Mouse (Mus musculus) thymus, postnatal 0 days (tissue): Measurements from ENCODE around the gene Sec62. TPM values are rescaled to one million over a fixed set of nuclear protein-coding genes. Genes with fewer than 3 reads are reported as not detected.
"Not testable (repeated sequence)": the region's sequence is repeated elsewhere in the genome, so short reads cannot be mapped to it uniquely, and the experiment has no call there.

Experiments
- DNase-seq: peaks from one replicate; pipeline ENCODE4 v3.0.0-alpha.2; 2015; ENCODE audit warnings: low spot score
- polyA plus RNA-seq: library from polyadenylated mRNA; unstranded; fragments of >200 nt; fragmentation: Nextera tagmentation; extraction: Ambion mirVana; gene quantifications from 2 replicates; pipeline ENCODE4 v1.2.1, GENCODE M21; 2015

The Sec62 gene
- polyA plus RNA-seq, 1 experiment from 2014 or later: 125 TPM

DNA sequence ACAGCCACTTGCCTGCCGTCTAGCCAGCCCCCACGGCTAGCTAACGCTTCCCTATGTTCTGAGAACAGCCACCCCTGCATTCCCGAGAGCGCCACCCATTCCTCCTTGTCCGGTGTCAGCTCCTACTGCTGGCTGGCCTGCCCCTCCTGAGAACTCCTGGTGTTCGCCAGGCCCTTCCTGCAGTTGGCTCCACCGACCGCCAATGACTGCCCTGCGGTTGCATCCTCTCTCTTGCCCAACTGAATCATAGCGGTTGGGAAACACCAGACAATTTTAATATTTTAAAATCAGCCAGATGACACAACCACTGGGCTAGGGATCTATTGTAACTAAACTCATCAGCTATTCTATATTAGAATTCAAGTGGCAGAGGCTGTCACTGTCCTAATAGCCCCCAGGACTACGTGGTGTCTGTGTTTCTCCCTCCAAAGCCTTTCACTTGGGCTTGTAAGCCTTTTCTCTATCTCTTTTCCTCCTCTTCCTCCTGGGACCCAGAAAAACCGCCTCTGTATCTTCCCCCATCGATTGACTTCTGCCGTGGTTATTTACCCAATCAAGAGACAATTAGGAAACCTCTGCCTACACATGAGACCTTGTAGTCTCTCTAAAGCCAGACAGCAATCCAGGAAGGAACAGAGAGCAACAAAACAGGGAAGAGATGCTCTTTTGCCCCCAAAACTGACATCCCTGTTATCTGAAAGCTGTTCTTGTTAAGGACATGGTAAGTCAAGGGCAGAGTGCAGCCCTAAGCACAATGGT lies 39.4 kb downstream of the Sec62 start:
- no peak for DNase-seq

GRCm38 (mm10) chr3:30833254-30833653 lies 40.6 kb downstream of the Sec62 start:
- DNase-seq: no peak

- no peak for DNase-seq
Observed at GRCm38 (mm10) chr3:30845755-30846154, 53.1 kb downstream of the Sec62 start.

DNA sequence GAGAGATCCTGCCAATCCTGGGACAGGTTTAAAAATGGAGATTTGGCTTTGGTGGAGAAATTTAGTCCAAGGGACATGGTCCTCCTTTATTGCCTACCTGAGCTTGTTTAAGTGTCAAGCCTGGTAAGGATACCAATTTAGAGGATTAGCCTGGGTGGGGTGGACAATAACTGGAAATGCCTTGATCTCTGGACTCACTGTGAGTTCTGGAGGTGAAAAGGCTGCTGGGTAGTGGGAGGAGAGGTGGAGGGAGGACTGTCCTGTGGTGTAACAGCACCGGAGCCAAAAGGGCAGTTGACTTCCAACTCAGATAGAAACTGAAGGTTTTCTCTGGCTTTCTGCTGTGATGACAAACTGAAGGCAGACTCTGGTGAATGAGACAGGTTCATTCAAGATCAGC lies 54.7 kb downstream of the Sec62 start:
- DNase-seq: no peak

- DNase-seq: no peak
Observed at GRCm38 (mm10) chr3:30851422-30851821, 58.7 kb downstream of the Sec62 start.

DNA sequence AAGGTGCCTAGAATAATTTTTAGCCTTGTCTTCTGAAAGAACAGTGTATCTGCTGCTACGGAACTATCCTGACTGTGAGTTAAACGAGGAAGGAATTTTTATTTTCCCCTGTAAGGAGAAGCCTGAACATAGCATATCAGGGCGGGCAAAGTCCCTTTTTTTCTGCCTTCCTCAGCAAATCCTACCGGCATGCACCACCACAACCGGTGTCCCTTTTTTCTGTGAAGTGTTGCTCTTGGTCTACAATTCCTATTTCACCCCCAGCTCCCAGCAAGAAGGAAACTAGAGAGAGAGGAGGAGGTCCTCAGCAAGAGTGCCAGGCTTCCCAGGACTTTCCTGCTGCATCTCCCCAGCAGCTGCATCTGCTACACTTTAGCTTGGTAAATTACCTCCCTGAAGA lies 60.9 kb downstream of the Sec62 start:
- DNase-seq: no peak

GRCm38 (mm10) chr3:30855604-30856458 lies 63.2 kb downstream of the Sec62 start, which contains the start of gene Gpr160:
Gene Gpr160, plus strand, starts transcription at chr3:30855950.
- peak; percentile 75 for DNase-seq

- DNase-seq: not testable (repeated sequence)
Observed at GRCm38 (mm10) chr3:30859599-30859998, 66.9 kb downstream of the Sec62 start.

- DNase-seq: no peak
Observed at GRCm38 (mm10) chr3:30860705-30861104, 68.0 kb downstream of the Sec62 start.

DNA sequence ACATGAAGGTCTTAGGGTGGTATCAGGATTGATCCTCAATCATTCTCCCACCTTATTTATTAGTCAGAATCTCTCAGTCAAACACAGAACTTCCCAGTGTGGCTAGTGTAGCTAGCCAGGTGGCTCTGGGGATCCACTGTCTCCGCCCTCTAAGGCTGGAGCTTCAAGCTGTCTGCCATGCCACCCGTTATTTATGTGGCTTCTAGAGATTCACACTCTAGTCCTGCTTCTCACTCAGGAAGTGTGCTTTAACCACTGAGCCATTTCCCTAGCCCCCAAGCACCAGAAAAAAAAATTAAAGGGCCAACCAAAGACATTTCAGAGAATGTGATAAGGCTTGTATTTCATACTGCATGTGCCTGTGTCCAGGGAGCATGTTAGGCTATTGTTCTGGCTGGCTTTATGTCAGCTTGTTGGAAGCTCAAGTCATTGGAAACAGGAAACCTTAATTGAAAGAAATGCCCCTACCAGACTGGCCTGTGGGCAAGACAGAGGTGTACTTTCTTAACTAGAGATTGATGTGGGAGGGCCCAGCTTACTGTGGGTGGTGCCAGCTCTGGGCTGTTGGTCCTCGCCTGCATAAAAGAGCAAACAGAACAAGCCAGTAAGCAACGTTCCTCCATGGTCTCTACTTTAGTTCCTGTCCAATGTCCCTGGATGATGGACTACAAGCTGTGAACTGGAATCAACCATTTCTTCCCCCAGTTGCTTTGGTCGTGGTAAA lies 71.2 kb downstream of the Sec62 start:
- DNase-seq: peak; percentile 17

- DNase-seq: no peak
Observed at GRCm38 (mm10) chr3:30864640-30865039, 72.0 kb downstream of the Sec62 start.

GRCm38 (mm10) chr3:30868176-30868575 lies 75.5 kb downstream of the Sec62 start:
- DNase-seq: no peak

DNA sequence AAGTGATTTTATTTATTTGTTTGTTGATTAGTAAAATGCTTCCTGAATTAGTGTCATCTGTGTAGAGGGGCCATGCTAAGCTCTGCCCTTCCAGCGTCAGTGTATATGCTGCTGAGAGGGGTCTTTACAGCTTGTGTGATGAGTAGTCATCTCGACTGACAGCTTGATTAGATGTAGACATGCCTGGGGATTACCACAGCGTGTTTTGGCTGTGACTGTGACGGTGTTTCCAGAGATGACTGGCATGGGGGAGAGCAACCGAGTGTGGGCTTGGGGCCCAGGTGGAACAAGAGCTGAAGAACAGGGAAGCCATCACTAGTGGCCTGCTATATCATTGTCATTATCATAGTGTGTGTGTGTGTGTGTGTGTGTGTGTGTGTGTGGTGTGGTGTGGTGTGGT lies 76.0 kb downstream of the Sec62 start:
- no peak for DNase-seq

- DNase-seq: no peak
Observed at GRCm38 (mm10) chr3:30869995-30870394, 77.3 kb downstream of the Sec62 start.

Other genes with a start within 250 kb of the Sec62 start
- 1.1 and 1.2 TPM in 2 replicates for gene Mecom, start 244.9 kb upstream of the Sec62 start, polyA plus RNA-seq
- gene Actrt3, start 192.9 kb upstream of the Sec62 start, polyA plus RNA-seq: not detected in 2 replicates
- gene Mynn, start 190.8 kb upstream of the Sec62 start, polyA plus RNA-seq: 28.3 TPM in 2 replicates
- gene Lrriq4, start 148.4 kb upstream of the Sec62 start, polyA plus RNA-seq: 0.09 and 0.12 TPM in 2 replicates
- gene Lrrc34, start 145.0 kb upstream of the Sec62 start, polyA plus RNA-seq: 0.45 and 0.74 TPM in 2 replicates
- 0.14 and 0.27 TPM in 2 replicates for gene Lrrc31, start 93.0 kb upstream of the Sec62 start, polyA plus RNA-seq
- 0.08 TPM in 1 of 2 replicates, not detected in the other for gene Samd7, start 46.6 kb upstream of the Sec62 start, polyA plus RNA-seq
- 6.6 and 7.5 TPM in 2 replicates for gene Gpr160, start 63.1 kb downstream of the Sec62 start, polyA plus RNA-seq
- gene Phc3, start 176.5 kb downstream of the Sec62 start, polyA plus RNA-seq: 4.0 and 5.3 TPM in 2 replicates
- 15.0 and 15.9 TPM in 2 replicates for gene Prkci, start 202.9 kb downstream of the Sec62 start, polyA plus RNA-seq